Mouse (Mus musculus): ENCODE measurements at regions not wholly inside any gene's neighbourhood (a gene's known extent, or its start where the extent isn't known, plus 50 kb on each side); places are given as distances from the start of the nearest gene placed in this dataset.

DNA sequence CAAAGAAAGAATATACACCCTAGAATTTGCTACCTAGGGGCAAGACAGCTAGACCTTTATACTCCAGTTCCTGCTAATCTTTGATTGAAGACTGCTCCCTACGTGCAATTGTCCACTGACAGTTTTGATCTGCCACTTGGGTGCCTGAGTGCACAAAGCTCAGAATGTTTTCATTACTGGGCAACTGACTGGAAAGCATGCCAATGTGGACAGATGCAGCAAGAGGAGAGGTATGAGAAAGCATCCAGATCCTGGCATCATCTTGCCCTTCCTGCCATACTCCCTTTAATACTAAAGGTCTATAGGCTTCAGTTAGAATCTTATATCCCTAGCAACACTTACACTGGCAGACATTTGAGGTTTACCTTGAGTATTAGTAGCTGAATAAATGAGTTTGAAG lies 148.9 kb upstream of the Lrrn1 start:
- no peaks in the 10 kb centered on the region for H3K9me3 ChIP-seq (replicated peaks; ENCODE audit: low read length)
- ATAC-seq (replicated peaks; ENCODE audit: low FRiP score, low read depth): no peak
- H3K36me3 ChIP-seq (ENCODE audit: insufficient read depth, low read length): no peaks in the 10 kb centered on the region
- no peak overlapping the region for H3K9ac ChIP-seq (ENCODE audit: low read depth, low read length)
- H3K4me2 ChIP-seq (ENCODE audit: low read length): no peak overlapping the region
- H3K4me3 ChIP-seq (replicated peaks; ENCODE audit: low read depth, low read length): no peak overlapping the region
- 53% methylated on average over 1 of the region's 1 CpGs for WGBS
- H3K4me1 ChIP-seq (replicated peaks; ENCODE audit: insufficient read depth, low read length): no peaks in the 10 kb centered on the region
- no peaks in the 10 kb centered on the region for H3K27me3 ChIP-seq (ENCODE audit: insufficient read depth, low read length)
- TF ChIP-seq CTCF (IDR thresholded peaks at IDR 0.05; ENCODE audit: low read depth): no peak
- no peak for DNase-seq (ENCODE audit: low spot score)
- H3K27ac ChIP-seq: no peak overlapping the region

DNA sequence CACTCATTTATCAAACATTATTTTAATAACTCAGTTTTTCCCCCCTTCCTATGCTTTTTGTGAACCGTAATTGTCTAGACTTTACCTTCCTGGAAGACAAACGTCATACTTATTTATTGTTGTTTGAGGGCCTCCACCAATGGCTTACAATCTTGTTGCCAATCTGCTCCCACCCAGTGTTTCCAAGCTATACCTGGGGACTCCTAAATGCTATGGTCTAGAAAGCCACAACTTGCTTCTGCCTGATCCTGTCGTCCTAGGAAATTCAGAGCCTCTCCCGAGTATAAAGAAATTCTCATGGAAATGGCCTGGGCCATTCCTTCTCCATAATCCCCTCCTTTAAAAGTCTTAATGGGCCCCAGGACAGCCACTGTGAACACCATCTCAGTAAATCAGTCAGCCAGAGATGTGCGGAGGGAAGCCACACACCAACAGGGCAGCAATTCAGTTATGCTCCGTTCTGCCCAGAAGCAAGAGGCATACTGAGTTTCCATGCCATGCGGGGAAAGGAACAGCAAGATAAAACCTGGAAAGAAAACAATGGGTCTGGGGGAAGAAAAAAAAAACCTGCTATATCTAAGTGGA lies 143.4 kb upstream of the Lrrn1 start:
- DNase-seq (ENCODE audit: low spot score) (no peak), ATAC-seq (replicated peaks; ENCODE audit: low FRiP score, low read depth) (no peak)
- Histone ChIP-seq H3K4me3 (replicated peaks; ENCODE audit: low read depth, low read length) (no peak overlapping the region), H3K27me3 (ENCODE audit: insufficient read depth, low read length) (no peaks in the 10 kb centered on the region), H3K9me3 (replicated peaks; ENCODE audit: low read length) (no peaks in the 10 kb centered on the region), H3K9ac (ENCODE audit: low read depth, low read length) (no peak overlapping the region), H3K4me2 (ENCODE audit: low read length) (no peak overlapping the region), H3K27ac (no peak overlapping the region), H3K36me3 (ENCODE audit: insufficient read depth, low read length) (no peaks in the 10 kb centered on the region), H3K4me1 (replicated peaks; ENCODE audit: insufficient read depth, low read length) (no peaks in the 10 kb centered on the region)
- TF ChIP-seq CTCF (IDR thresholded peaks at IDR 0.05; ENCODE audit: low read depth): no peak
- 59% methylated on average over 7 of the region's 7 CpGs for whole genome bisulfite sequencing

DNA sequence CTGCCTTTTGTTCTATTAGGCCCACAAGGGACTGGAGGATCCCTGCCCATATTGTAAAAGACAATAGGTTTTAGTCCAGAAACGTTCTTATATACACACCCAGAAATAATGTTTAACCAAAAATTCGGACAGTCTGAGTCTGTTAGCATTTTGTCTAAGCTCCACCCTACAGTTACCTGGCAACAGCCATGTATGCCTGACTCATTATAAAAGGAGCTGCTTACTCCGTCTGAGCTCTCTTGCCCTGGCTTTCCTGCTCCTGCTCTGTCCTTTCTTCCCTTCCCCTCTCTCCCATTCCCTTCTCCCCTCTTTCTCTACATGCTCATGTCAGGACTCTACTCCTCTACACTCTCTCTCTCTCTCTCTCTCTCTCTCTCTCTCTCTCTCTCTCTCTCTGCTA lies 139.7 kb upstream of the Lrrn1 start:
- H3K9ac ChIP-seq (ENCODE audit: low read depth, low read length): no peak overlapping the region
- H3K4me2 ChIP-seq (ENCODE audit: low read length): no peak overlapping the region
- H3K36me3 ChIP-seq (ENCODE audit: insufficient read depth, low read length): no peaks in the 10 kb centered on the region
- no peak for TF ChIP-seq CTCF (IDR thresholded peaks at IDR 0.05; ENCODE audit: low read depth)
- no peaks in the 10 kb centered on the region for H3K9me3 ChIP-seq (replicated peaks; ENCODE audit: low read length)
- ATAC-seq (replicated peaks; ENCODE audit: low FRiP score, low read depth) (no peak), DNase-seq (ENCODE audit: low spot score) (no peak)
- 52% methylated on average over 3 of the region's 3 CpGs for WGBS
- H3K4me1 ChIP-seq (replicated peaks; ENCODE audit: insufficient read depth, low read length): no peaks in the 10 kb centered on the region
- H3K27me3 ChIP-seq (ENCODE audit: insufficient read depth, low read length): no peaks in the 10 kb centered on the region
- H3K4me3 ChIP-seq (replicated peaks; ENCODE audit: low read depth, low read length): no peak overlapping the region
- no peak overlapping the region for H3K27ac ChIP-seq

DNA sequence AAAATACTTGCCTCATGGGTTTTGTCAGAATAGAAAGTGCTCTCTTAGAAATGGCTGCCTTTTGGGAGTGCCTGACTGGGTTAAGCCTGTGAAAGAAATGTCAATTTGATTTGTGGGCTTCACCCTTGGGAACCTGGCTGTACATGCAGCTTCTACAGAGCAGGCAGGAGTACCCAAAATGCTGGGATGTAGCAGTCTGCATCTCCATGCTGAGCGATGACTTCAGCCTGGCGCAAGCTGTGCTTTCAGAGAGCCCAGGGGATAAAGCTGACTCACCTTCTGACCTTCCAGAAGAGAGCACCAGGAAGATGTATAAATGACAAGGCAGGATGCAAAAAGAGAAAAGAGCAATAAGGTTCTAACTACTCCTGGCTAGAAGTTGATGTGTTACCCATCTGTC lies 135.0 kb upstream of the Lrrn1 start:
- no peaks in the 10 kb centered on the region for H3K27me3 ChIP-seq (ENCODE audit: insufficient read depth, low read length)
- no peaks in the 10 kb centered on the region for H3K9me3 ChIP-seq (replicated peaks; ENCODE audit: low read length)
- no peak overlapping the region for H3K4me3 ChIP-seq (replicated peaks; ENCODE audit: low read depth, low read length)
- no peak for ATAC-seq (replicated peaks; ENCODE audit: low FRiP score, low read depth)
- H3K4me2 ChIP-seq (ENCODE audit: low read length): no peak overlapping the region
- TF ChIP-seq CTCF (IDR thresholded peaks at IDR 0.05; ENCODE audit: low read depth): no peak
- 70% methylated on average over 2 of the region's 2 CpGs for WGBS
- DNase-seq (ENCODE audit: low spot score): no peak
- no peaks in the 10 kb centered on the region for H3K4me1 ChIP-seq (replicated peaks; ENCODE audit: insufficient read depth, low read length)
- no peaks in the 10 kb centered on the region for H3K36me3 ChIP-seq (ENCODE audit: insufficient read depth, low read length)
- H3K27ac ChIP-seq: no peak overlapping the region
- no peak overlapping the region for H3K9ac ChIP-seq (ENCODE audit: low read depth, low read length)

DNA sequence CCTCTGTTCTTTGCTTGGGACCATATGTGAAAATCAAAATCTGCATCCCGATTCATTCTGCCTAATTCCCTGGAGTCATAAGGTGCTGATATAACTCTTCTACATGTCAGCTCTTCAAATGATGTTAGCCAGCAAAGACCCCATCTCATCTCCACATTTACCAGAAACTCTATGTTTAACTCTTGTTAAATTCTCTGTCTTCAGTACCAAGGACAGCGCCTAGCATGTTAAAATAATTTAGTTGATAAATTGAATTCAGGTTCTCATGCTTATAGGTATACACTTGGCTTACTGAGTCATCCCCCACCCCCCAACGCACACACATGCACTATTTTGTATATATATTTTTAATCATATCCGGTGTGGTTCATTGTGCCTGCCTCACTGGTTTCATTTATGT lies 113.8 kb upstream of the Lrrn1 start:
- DNase-seq (ENCODE audit: low spot score): peak; percentile 45
- Histone ChIP-seq H3K27me3 (ENCODE audit: insufficient read depth, low read length) (no peaks in the 10 kb centered on the region), H3K36me3 (ENCODE audit: insufficient read depth, low read length) (no peaks in the 10 kb centered on the region), H3K9ac (ENCODE audit: low read depth, low read length) (no peak overlapping the region), H3K4me2 (ENCODE audit: low read length) (no peak overlapping the region), H3K4me1 (replicated peaks; ENCODE audit: insufficient read depth, low read length) (no peaks in the 10 kb centered on the region), H3K9me3 (replicated peaks; ENCODE audit: low read length) (no peaks in the 10 kb centered on the region), H3K27ac (no peak overlapping the region), H3K4me3 (replicated peaks; ENCODE audit: low read depth, low read length) (no peak overlapping the region)
- no peak for ATAC-seq (replicated peaks; ENCODE audit: low FRiP score, low read depth)
- no peak for TF ChIP-seq CTCF (IDR thresholded peaks at IDR 0.05; ENCODE audit: low read depth)
- 72% methylated on average over 4 of the region's 4 CpGs for WGBS

DNA sequence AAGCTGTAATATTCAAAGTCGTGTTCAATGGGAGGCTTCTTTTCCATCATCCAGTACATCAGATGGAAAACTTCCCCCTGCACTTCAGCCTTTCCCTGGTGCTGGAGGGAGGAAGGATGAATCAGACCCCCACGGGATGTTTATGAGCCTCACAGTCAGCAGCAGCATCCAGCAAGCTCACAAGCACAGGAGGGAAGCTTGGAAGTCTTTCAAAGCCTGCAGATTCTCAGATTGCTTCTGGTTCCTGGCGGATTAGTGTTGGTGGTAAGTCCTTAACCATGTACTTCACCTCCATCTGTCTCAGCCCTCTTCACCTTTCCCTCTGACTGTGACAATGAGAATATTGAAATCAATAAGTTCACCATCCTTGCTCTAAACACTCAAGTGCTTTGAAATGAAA lies 107.5 kb upstream of the Lrrn1 start:
- H3K4me3 ChIP-seq (replicated peaks; ENCODE audit: low read depth, low read length): no peak overlapping the region
- DNase-seq (ENCODE audit: low spot score) (no peak), ATAC-seq (replicated peaks; ENCODE audit: low FRiP score, low read depth) (no peak)
- no peak overlapping the region for H3K27ac ChIP-seq
- no peaks in the 10 kb centered on the region for H3K36me3 ChIP-seq (ENCODE audit: insufficient read depth, low read length)
- WGBS: 37% methylated on average over 3 of the region's 3 CpGs
- H3K9me3 ChIP-seq (replicated peaks; ENCODE audit: low read length): no peaks in the 10 kb centered on the region
- no peak for TF ChIP-seq CTCF (IDR thresholded peaks at IDR 0.05; ENCODE audit: low read depth)
- H3K27me3 ChIP-seq (ENCODE audit: insufficient read depth, low read length): no peaks in the 10 kb centered on the region
- no peak overlapping the region for H3K9ac ChIP-seq (ENCODE audit: low read depth, low read length)
- no peaks in the 10 kb centered on the region for H3K4me1 ChIP-seq (replicated peaks; ENCODE audit: insufficient read depth, low read length)
- no peak overlapping the region for H3K4me2 ChIP-seq (ENCODE audit: low read length)

DNA sequence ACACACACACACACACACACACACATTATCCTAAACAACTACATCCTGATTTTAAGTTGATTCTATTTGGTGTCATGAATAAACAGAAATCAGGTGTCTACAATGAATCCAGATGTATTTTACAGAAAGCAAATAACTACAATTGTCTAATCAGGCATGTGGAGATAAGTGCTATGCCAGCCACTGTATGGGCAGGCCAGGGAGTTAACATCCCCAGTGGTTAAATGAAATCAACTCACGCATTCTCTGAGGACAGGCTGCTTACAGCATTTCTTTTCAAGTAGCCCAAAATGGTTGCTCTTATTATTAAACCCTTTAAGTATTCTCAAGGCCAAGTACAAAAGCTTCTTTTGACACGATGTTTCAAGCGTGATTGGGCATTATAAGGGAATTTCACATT lies 103.0 kb upstream of the Lrrn1 start:
- Histone ChIP-seq H3K9ac (ENCODE audit: low read depth, low read length) (no peak overlapping the region), H3K27me3 (ENCODE audit: insufficient read depth, low read length) (no peaks in the 10 kb centered on the region), H3K4me1 (replicated peaks; ENCODE audit: insufficient read depth, low read length) (no peaks in the 10 kb centered on the region), H3K36me3 (ENCODE audit: insufficient read depth, low read length) (no peaks in the 10 kb centered on the region), H3K4me2 (ENCODE audit: low read length) (no peak overlapping the region), H3K4me3 (replicated peaks; ENCODE audit: low read depth, low read length) (no peak overlapping the region), H3K9me3 (replicated peaks; ENCODE audit: low read length) (no peaks in the 10 kb centered on the region), H3K27ac (no peak overlapping the region)
- ATAC-seq (replicated peaks; ENCODE audit: low FRiP score, low read depth): no peak
- no peak for DNase-seq (ENCODE audit: low spot score)
- TF ChIP-seq CTCF (IDR thresholded peaks at IDR 0.05; ENCODE audit: low read depth): no peak
- WGBS: 86% methylated on average over 3 of the region's 3 CpGs

Data from kidney, postnatal 0 days (tissue).